Mouse (Mus musculus): ENCODE measurements around the gene Pcdh9.

Gene Pcdh9

DNA sequence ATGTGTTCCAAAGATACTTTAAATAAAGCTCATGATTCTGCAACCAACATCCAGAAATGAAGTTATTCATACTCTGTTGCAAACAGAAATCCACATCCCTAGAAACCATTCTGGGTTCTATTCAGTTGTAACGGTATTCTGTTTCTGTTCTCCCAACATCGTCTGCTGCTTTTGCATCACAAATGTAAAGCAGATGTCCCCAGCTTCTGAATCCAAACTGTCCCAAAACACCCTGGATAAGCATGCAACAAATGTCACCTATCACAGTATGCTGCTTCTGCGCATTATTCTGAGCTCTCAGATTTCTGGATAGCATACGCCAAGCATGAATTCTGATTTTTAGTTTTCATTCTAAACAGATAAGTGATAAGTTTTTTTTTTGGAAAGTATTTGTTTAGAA is 516.3 kb downstream of the Pcdh9 start:
- DNase-seq (ENCODE audit: low spot score) = no peak

DNA sequence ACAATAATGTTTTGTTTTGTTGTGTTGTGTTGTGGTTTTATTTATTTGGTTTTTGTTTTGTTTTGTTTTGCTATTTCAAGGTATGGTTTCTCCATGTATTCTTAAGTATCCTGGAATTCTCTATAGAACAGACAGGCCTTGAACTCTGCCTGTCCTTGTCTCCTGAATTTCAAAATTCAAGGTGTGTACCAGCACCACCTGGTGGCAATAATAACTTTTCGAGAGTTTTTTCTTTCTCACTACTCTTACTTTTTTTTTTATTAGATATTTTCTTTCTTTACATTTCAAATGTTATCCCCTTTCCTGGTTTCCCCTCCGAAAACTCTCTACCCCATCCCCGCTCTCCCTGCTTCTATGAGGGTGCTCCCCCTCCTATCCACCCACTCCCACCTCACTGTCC is 536.3 kb downstream of the Pcdh9 start:
- DNase-seq (ENCODE audit: low spot score) = no peak

DNA sequence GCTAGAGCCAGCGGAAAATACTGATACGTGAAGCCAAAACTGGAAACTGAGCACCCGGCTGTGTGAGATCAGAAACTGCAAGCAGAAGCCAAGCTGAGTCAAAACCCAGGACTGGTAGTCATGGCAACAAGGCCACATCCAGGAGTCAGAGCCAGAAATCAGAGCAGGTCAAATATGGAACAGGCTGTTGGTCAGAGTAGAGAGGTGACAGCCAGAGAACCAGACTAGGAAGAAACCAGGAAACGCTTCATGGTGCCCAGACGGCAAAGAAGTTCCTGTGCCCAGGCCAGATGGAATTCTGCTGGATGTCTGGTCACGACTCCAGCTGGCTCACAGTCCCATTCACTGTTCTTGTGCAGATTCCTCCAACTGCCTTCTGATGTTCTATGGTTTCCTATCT is 539.6 kb downstream of the Pcdh9 start:
- no peak for DNase-seq (ENCODE audit: low spot score)

DNA sequence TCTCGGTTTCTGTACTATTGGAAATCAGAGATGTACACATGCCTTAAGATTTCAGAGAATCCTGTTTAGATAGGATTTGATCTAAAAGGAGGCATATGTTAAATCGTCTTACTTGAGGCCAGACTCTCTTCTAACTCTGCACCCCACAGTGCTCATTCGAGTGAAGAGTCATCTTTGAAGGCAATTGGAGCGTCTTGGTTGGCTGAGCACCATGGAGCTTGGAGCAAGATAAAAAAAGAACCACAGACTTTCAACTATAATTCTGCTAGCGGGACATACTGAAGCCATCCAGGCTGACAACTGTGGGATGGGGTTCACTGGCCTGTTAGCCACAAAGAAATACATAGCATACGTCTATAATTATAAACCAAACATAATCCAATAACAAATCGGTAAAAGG is 541.3 kb downstream of the Pcdh9 start:
- no peak for DNase-seq (ENCODE audit: low spot score)

DNA sequence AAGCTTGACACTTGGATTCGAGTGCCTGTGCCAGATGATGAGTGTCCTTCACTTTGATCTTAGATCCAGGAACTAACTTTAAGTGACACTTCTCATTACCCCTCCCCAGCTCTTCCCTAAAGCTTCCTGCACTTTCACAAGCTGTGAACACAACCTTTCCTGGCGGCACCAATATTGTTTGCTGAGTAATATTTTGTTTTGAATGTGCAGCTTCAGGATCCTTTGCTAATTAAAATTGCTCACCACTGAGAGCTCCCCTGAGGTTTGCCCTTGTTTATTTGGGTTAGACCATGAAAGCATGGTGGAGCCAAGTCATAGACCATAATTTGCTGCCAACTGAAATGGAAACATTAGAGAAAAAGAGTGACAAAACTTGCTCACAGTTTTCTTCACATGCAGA is 543.4 kb downstream of the Pcdh9 start:
- no peak for DNase-seq (ENCODE audit: low spot score)

DNA sequence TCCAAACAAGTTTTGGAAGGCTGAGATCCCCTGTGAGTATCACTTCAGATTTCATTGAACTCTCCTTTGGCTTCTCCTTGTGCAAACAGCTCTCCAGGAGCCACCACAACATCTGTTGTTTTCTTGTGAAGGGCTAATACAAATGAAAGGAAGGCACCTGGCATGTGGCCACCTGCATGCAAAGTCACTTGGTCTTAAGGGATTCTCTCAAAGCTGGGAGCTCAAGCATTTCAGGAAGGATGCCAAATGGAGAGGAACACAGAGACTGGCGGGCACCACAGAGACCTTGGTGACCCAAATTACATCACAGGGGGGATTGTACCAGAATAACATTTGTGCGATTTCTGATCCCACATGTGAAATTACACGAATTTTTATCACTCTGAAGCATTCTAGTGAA is 547.7 kb downstream of the Pcdh9 start:
- DNase-seq (ENCODE audit: low spot score) = no peak

DNA sequence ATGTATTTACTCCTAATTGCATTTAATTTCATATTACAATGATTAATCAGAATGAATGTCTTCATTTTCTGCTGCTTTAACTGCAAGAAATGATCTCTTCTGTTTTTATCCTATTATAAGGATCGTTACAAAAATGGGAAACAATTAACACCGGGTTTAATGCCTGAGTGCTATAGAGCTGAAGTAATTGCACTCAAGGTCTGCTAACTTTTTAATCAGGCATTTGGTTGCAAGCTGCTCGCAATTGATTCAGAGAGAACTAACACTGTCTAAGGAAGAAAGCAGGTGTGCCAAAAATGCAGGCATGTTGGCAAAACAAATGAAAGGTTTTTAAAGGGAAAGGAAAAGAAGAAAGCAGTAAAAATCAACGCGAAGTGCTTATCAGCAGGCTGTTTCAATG is 549.1 kb downstream of the Pcdh9 start:
- DNase-seq (ENCODE audit: low spot score) = no peak

DNA sequence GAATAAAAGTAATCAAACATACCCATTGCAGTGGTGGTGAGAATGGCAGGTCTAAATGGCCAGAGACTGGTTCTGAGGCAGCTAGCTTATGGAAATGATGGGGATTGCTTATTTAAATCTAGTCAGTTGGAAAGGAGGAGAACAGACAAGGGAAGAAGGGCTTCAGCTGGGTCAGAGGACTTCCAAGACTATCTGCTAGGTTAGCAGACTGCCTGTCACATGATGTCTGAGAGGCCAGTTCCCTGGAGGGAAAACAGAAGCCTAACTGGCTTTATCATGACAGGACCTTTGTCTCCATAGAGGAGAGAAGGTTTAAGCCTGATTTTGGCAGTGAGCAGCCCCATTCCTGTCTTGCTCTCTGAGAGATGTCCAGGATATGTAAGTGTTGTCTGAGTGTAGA is 561.2 kb downstream of the Pcdh9 start:
- no peak for DNase-seq (ENCODE audit: low spot score)

DNA sequence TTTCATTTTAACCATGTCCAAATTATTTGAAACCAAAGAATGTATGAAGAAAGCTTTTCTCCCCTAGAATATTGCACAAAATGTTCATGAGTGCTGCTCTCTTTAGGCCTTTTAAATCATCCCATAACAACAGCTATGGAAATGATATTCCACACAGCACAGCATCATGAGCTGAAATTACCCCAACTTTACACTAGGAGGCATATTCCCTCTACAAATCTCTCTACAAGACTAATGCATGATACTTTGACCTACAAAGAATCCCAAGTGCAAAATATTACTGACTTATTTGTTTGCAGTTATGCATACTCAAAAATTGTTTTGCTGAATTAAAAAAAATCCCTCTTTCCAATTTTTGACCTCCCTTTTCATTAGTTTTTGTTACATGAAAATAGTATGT is 573.1 kb downstream of the Pcdh9 start:
- DNase-seq (ENCODE audit: low spot score) = no peak

DNA sequence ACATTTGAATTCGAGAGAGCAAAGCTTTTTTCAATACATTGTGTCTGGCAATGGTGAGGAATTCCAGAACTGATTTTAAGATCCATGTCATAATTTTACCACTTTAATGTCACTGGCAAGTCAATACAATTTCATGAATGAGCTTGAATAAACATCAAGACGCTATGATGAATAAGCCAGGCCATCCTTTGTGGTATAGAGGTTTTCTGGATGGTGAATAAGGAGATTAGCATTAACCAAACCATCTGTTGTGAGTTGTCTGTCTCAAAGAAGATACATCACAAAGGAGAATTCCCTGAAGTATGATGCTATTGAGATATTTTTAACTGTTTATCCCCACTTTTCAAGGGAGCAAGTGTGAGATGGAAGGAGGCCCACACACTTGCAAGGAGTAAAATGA is 602.1 kb downstream of the Pcdh9 start:
- no peak for DNase-seq (ENCODE audit: low spot score)

DNA sequence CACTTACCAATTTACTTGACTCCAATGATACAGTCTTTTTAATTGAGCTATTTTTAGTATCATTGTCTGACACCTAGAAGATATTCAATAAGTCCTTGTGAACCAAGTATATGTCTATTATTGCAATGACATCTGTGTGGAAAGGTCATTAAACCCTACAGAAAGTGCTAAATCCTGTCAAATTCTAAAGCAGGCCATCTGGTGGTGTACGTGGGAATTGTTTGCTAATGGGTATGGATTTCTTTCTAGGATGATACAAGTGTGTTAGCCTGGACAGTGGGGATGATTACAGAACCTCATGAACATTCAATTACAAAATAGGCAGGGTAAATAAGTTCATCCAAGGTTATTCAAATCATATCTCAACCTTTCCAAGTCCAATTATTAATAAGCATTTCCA is 602.8 kb downstream of the Pcdh9 start:
- DNase-seq (ENCODE audit: low spot score) = no peak

DNA sequence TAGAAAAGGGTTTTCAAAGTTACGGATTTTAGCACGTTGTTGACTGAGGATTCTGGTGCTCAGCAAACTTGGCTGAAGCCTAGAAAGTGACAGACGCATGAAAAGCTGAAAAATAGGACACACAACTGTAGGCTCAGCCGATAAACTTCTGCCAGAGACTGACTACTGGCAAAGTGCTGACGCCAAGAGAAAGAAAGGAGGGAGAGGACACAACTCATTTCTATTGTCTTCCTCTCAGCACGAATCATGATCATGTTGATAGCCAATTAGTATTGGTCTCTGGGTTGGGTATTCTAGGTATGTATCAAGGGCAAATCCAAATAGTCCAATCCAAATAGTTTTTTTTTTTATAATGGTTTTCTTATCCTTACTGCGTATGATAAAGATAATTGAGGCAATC is 605.3 kb downstream of the Pcdh9 start:
- no peak for DNase-seq (ENCODE audit: low spot score)

DNA sequence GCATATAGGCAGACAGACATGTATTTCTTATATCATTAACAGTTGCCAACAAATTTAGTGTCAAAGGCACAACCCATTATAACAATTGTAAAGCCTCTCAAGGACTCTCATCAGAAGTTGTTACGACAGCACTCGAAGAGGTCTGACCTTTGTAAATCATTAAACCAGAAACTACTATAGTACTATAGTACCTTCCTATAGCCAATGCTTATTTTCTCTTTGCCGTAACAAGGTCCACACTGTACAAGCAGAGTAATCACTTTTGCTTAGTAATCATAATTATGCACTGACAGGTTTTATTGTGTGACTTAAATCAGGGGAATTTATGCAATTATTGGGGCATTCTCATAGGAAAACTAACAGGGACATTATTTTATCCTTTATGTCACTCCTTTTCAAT is 606.5 kb downstream of the Pcdh9 start:
- no peak for DNase-seq (ENCODE audit: low spot score)

DNA sequence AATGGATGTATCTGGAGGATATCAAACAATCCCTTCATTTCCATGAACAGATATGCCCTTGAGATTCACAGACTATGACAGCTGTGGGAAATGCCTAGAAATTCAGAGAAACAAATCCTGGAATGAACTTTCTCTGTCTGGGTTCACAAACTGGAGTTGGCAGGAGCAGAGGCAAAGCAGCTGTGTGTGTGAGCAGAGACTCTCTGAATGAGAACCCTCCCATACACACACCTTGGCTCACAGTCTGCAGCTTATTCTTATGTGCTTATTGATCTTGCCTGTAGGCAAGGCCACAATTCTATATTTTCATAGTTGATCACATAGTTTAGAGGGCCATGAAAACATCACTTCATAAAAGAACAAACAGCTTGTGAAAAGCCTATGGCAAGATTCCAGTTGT is 614.8 kb downstream of the Pcdh9 start:
- no peak for DNase-seq (ENCODE audit: low spot score)

DNA sequence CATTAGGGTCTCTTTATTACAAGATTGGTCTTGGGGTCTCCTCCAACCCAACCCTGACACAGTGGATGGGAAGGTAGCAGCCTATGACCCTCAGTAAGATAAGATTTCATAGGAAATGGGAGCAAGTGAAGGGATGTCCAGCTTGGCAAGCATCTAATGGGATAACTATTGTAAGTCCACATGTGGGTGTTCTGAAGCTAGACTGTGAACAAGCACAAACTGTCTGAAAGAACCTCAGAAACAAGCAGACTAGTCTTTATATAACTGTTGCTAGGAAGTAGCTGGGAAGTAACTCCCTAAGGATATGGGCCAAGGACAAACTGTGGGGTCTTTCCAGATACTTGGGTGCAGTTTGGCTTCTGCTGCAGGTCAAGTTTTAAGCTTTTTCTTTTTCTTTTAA is 615.7 kb downstream of the Pcdh9 start:
- no peak for DNase-seq (ENCODE audit: low spot score)

DNA sequence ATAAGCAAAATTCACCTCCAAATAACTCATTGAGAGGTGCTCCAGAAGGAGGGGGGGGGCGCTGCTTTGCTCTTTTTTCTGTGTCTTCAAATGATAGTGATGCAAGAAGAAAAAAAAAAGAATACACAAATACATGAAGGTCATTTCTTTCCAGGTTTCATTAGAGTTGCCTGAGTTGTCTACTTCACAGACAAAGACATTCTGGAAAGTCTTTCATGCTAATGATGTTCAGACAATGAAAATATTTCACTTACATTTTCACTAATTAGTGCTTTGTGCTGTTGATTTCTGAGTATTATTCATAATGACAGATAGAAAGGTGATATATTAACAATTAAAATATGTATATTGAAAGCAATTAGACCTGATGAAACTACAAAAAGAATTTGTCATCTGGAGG is 637.1 kb downstream of the Pcdh9 start:
- no peak for DNase-seq (ENCODE audit: low spot score)

DNA sequence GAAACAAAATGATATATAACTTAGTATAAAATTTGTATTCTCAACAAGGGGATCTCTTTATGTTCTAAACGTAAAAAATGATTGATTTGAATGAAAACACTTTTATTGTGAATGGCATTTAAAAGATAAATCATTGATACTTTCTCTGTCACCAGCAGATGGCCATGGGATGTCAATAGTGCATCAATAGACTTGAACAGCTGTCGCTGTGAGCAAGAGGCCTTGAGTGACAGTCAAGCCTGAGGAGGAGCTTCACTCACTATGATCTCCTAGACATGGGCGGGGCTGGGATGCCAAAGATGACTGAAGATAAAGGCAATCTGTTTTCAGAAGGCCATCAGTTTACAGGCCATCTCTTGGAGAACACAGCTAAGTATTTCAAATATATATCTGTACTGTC is 650.2 kb downstream of the Pcdh9 start:
- DNase-seq (ENCODE audit: low spot score) = no peak

DNA sequence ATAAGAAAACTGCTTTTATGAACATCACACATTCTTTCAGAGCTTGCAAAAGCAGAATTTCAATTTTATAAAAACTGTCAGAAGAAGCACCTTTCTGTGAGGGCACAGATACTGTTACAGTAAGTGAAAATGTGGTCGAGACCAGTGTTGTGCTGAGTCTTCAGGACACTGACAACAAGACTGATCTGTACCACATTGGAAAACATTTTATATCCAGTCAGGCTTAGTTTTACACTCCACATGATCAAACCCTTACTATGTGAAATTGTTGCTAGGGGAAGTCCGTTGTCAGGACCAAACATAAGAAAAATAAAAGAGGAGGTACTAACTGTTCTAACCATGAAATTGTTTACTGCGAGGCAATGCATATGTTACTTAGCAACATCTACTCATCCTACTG is 656.1 kb downstream of the Pcdh9 start:
- no peak for DNase-seq (ENCODE audit: low spot score)

DNA sequence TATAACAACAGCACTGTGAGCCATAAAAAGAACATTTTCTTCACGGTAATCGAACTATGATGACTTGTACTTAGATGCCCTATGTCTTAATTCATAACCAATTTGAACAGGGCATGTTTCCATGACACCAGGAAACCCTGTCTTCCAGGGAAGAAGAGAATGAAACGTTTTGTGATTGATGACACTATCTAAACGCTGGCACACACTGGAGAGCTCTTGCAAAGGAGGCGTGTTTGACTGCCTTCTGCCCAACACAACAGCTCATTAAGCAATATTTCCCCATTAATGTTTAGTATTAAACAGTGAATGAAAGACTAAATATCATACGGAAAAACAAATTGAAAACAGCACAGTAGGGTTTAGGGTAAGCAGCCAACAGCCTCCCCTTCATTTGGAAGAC is 656.9 kb downstream of the Pcdh9 start:
- DNase-seq (ENCODE audit: low spot score) = no peak

DNA sequence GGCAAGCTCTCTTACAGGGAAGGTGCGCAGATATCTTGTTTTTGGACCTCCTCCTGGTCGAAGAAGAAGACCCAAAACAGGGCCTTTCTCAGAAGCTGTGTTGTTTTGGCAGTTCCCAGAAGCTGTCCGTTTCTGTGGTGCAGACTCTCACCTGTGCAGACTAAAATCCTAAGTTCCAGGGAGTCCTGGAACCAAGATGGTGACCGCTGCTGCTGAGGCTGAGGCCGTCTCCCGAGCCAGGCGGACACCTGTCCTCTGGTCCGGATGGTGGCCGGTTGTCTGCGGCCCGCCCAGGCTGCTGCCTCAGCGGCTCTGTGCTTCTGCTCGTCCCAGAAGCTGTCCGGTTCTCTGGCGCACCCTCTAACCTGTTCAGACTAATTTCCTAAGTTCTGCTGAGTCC is 675.6 kb downstream of the Pcdh9 start:
- peak; percentile 97 for DNase-seq (ENCODE audit: low spot score)

DNA sequence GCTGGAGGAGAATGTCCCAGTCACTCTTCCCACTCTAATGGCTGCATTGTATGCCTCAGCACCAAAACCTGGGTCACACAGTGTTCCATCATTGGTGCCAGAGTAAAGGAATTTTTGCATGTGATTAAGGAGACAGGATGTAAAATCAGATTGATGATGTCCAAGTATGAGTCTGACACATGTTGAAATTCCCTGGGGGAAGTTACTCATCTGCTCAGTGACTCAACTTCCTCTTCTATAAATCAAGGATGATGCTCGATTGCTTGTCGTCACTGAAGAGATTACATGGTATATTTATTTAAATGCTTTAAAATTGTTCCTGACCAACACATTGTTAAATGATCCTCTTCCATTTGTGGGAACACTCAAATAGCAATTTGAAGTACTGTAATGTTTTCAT is 690.7 kb downstream of the Pcdh9 start:
- no peak for DNase-seq (ENCODE audit: low spot score)

DNA sequence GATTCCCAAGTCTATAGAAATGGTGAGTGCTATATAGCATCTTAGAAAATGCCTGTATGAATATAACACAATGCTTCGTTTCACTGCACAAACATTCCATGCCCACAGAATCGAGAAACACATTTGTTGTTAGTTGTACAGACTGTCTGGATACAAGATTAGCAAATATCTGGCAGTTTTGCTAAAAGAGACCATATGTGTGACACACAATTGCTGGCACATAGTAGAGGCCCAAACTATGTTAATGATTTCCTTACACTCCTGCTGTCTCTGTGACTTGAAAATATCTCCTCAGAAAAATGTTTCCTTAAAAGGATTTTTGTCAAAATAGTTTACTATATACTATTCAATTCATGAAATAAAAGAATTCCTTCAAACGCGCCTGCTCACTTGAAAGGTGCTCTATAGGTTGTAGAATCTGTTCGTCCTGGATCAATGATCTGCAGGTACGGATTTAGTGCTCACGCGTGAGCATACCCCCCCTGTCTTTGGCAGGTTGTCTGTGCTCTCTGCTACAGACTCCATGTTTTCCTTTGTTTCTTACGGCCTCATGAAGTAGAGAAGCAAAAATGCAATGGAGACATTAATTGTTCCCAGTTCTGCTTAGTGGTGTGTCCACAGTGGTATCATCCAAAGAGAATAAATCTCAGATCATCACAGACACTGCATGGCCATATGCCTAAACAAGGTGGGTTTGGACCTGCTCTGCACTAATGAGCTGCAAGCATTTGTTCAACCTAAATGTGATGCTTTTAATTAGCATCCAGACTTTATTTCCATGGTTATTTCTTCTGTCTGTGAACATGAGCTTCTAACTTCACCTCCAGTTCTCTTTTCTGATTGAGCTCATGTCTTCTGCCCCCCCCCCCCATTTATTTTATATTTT is 707.6 kb downstream of the Pcdh9 start:
- no peak for DNase-seq (ENCODE audit: low spot score)

DNA sequence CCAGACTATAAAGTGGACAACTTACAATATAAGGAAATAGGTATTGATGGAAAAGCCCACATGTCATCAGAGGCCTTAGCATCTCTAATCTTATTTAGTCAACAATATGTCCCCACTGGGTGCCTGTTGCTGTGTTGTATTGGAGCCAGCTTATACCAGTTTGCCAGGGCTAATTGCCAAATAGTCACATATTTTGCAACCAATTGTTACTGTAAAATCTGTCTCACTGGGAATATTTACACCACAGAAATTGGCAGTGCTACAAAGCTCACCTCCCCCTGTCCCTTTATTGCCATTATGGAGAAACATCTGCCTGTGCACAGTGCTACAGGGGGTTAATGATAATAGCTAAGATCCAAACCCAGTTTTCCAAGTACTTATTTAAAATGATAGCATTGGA is 721.3 kb downstream of the Pcdh9 start:
- DNase-seq (ENCODE audit: low spot score) = no peak

DNA sequence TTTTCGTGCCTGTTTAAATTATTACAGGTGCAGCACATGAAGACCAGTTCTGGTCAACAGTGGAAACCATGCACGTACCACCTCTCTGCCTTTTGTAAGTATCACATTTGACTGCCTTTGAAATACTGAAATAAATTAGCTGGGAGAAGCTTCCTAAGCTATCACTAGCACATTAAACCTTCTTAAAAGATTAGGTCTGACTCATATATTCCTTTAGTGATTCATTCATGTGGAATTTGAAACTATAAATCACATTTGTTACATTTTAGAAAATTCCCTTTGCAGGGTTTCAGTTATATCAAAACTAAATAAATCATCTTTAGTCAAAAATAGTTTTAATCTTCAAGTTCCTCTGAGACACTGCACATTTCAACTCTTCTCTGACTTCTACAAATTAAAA is 722.1 kb downstream of the Pcdh9 start:
- no peak for DNase-seq (ENCODE audit: low spot score)

DNA sequence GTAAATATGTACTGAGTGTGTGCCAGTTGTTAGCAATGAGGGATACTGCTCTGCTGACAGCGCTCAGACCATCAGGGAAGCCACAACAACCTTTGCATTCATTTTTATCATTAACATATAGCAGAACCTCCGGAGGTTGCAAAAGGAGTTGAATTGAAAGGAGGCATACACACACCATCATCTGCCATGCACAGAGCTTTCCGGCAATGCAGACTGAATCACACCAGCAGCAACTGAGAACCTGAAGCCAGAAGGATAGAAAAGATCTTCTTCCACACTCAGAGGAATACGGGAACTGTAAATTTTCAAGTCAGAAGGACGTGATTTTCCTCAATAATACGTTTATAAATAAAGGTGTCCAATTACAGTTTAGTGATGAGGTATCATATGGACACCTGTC is 747.1 kb downstream of the Pcdh9 start:
- no peak for DNase-seq (ENCODE audit: low spot score)

Measured in ovary, postnatal 10 days (tissue).